Mouse (Mus musculus): Measurements from ENCODE around the gene Cped1.
"Not testable (repeated sequence)": the region's sequence is repeated elsewhere in the genome, so short reads cannot be mapped to it uniquely, and the experiment has no call there.

The Cped1 gene

GRCm38 (mm10) chr6:22214665-22215064 is 228.9 kb downstream of the Cped1 start:
- no peak for DNase-seq (ENCODE audit: inconsistent age in 2 of 2, low spot score in 1 of 2)

- DNase-seq (ENCODE audit: inconsistent age in 2 of 2, low spot score in 1 of 2), result peak; percentile 13 to 47
Measured at GRCm38 (mm10) chr6:22216276-22216973, 230.7 kb downstream of the Cped1 start.

GRCm38 (mm10) chr6:22221134-22221533 is 235.4 kb downstream of the Cped1 start:
- DNase-seq (ENCODE audit: inconsistent age in 2 of 2, low spot score in 1 of 2), result no peak

- no peak for DNase-seq (ENCODE audit: inconsistent age in 2 of 2, low spot score in 1 of 2)
Measured at GRCm38 (mm10) chr6:22222087-22222486, 236.4 kb downstream of the Cped1 start.

GRCm38 (mm10) chr6:22222947-22223346 is 237.2 kb downstream of the Cped1 start:
- no peak for DNase-seq (ENCODE audit: inconsistent age in 2 of 2, low spot score in 1 of 2)

GRCm38 (mm10) chr6:22224351-22224750 is 238.6 kb downstream of the Cped1 start:
- no peak for DNase-seq (ENCODE audit: inconsistent age in 2 of 2, low spot score in 1 of 2)

GRCm38 (mm10) chr6:22231244-22231643 is 245.5 kb downstream of the Cped1 start:
- no peak for DNase-seq (ENCODE audit: inconsistent age in 2 of 2, low spot score in 1 of 2)

- DNase-seq (ENCODE audit: inconsistent age in 2 of 2, low spot score in 1 of 2), result no peak
Measured at GRCm38 (mm10) chr6:22233517-22233916, 247.8 kb downstream of the Cped1 start.

GRCm38 (mm10) chr6:22235133-22235532 is 249.4 kb downstream of the Cped1 start:
- DNase-seq (ENCODE audit: inconsistent age in 2 of 2, low spot score in 1 of 2), result no peak

GRCm38 (mm10) chr6:22243321-22243720 is 257.6 kb downstream of the Cped1 start:
- DNase-seq (ENCODE audit: inconsistent age in 2 of 2, low spot score in 1 of 2), result no peak

- DNase-seq (ENCODE audit: inconsistent age in 2 of 2, low spot score in 1 of 2), result no peak
Measured at GRCm38 (mm10) chr6:22246696-22247095, 261.0 kb downstream of the Cped1 start.

GRCm38 (mm10) chr6:22258784-22259183 is 273.1 kb downstream of the Cped1 start:
- peak in 1 of 2 experiments; percentile 27 for DNase-seq (ENCODE audit: inconsistent age in 2 of 2, low spot score in 1 of 2)

- DNase-seq (ENCODE audit: inconsistent age in 2 of 2, low spot score in 1 of 2), result no peak
Measured at GRCm38 (mm10) chr6:22262519-22262918, 276.8 kb downstream of the Cped1 start.

GRCm38 (mm10) chr6:22264094-22264493 is 278.4 kb downstream of the Cped1 start:
- DNase-seq (ENCODE audit: inconsistent age in 2 of 2, low spot score in 1 of 2), result not testable (repeated sequence)

- no peak for DNase-seq (ENCODE audit: inconsistent age in 2 of 2, low spot score in 1 of 2)
Measured at GRCm38 (mm10) chr6:22266018-22266417, 280.3 kb downstream of the Cped1 start.

- no peak for DNase-seq (ENCODE audit: inconsistent age in 2 of 2, low spot score in 1 of 2)
Measured at GRCm38 (mm10) chr6:22267807-22268667, 282.3 kb downstream of the Cped1 start.

- no peak for DNase-seq (ENCODE audit: inconsistent age in 2 of 2, low spot score in 1 of 2)
Measured at GRCm38 (mm10) chr6:22268677-22269076, 283.0 kb downstream of the Cped1 start.

- DNase-seq (ENCODE audit: inconsistent age in 2 of 2, low spot score in 1 of 2), result peak; percentile 60 to 87
Measured at GRCm38 (mm10) chr6:22269840-22270521, 284.3 kb downstream of the Cped1 start.

- DNase-seq (ENCODE audit: inconsistent age in 2 of 2, low spot score in 1 of 2), result peak in 1 of 2 experiments; percentile 67
Measured at GRCm38 (mm10) chr6:22277941-22278340, 292.2 kb downstream of the Cped1 start.

- DNase-seq (ENCODE audit: inconsistent age in 2 of 2, low spot score in 1 of 2), result peak; percentile 40 to 85
Measured at GRCm38 (mm10) chr6:22280217-22280861, 294.6 kb downstream of the Cped1 start.

- DNase-seq (ENCODE audit: inconsistent age in 2 of 2, low spot score in 1 of 2), result no peak
Measured at GRCm38 (mm10) chr6:22282405-22282804, 296.7 kb downstream of the Cped1 start.
